Mouse (Mus musculus): Measurements from ENCODE around the gene Ifit3b.
"Not testable (repeated sequence)": the region's sequence is repeated elsewhere in the genome, so short reads cannot be mapped to it uniquely, and the experiment has no call there.

DNA sequence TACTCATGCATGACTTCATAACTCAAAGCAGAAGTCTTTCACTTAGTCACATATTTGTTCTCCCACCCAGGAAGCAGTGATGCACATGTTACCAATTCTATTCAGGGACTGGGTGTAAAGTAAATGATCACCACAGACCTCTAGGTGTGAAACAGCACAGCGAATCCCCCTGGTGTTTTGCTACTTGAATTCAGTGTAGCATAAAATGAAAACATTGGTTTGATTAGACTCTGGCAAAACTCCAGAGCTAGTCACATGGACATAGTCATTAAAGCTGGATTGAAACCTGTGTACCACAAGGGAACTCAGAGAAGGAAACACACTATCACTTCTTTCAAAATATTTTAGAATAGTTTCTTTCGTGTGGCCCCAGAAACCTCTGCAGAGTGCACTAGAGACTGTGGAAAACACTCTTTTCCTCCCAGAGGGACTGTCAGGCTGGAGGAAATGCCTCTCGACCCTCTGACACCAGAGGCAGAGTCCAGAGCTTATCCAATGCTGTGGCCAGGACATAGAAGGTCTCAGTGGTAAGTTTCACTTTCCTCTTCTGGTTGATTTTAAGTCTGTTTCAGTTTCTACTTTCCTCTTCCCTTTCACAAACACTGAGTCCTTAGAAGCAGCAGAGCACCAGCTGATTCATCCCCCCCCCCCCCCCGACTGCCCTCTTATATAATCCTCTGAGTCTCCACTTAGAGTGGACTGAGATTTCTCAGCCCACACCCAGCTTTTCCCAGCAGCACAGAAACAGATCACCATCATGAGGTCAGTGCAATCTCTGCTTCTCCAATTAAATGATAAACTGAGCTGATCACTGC lies at the start of gene Ifit3b:
- TF ChIP-seq POLR2A (IDR thresholded peaks at IDR 0.05; ENCODE audit: insufficient read depth, low read depth, low read length) = peak; percentile 37; the same call in 1 of the 2 replicates
- TF ChIP-seq CTCF (IDR thresholded peaks at IDR 0.05); EP300 (IDR thresholded peaks at IDR 0.05; ENCODE audit: insufficient read depth, low read depth, low read length): not testable (repeated sequence)

Data from heart, adult 2 months (tissue).